Mouse (Mus musculus): ENCODE results near the gene Cadm2.

The Cadm2 gene

GRCm38 (mm10) chr16:67162211-67162790 lies 458.4 kb downstream of the Cadm2 start:
- no peak for DNase-seq (ENCODE audit: low spot score in 2 of 2)

DNA sequence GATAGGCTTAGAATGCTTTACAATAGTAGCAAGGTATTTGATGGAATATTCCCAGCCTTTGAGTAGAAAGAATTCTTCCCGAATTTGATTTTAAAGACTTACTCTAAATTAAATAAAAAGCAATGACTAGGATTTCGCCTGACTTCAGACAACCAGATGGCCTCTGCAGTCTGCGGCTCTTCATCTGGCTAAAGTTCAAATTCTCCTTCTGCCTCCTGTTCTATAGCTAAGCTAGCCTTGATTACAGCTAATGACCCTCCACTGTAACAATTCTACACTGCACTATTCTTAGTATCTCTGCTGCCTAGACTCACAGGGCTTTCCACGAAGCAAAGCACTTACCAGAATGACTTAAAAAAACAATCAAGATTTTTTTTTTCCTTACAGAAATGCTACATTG lies 495.9 kb downstream of the Cadm2 start:
- no peak for DNase-seq (ENCODE audit: low spot score in 2 of 2)

DNA sequence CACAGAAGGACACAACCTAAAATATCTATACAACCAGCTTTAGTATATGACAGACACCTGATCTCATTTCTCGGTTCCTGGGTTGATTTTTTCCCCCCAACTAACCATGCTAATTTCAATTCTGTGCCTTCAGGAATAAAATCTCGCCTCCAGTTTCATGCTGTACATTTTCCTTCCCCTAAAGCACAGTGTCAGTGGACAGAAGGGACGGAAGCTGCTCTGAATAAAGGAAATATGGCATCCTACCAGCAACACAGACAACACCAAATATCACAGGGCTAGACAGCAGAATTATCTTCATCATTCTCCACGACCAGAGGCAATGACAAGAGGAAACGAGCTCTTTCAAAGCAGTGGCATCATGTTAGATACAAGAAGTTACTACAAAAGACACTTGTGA lies 498.2 kb downstream of the Cadm2 start:
- no peak for DNase-seq (ENCODE audit: low spot score in 2 of 2)

DNA sequence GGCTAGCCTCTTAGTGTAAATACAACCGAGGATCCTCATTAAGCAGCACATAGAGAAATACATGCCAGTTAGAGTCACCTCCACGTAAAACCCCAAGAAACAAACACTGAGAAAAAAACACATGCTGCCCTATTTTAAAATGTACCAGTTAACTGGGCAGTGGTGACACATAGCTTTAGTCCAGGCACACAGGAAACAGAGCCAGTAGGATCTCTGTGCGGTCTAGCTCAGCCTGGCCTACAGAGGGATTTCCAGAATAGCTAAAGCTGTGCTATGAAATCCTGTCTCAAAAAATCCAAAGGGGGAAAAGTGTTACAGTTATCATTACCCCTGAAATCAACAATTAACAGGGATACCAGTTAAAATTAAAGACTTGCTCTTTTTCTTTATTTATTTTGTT lies 498.9 kb downstream of the Cadm2 start:
- DNase-seq (ENCODE audit: low spot score in 2 of 2) = no peak

DNA sequence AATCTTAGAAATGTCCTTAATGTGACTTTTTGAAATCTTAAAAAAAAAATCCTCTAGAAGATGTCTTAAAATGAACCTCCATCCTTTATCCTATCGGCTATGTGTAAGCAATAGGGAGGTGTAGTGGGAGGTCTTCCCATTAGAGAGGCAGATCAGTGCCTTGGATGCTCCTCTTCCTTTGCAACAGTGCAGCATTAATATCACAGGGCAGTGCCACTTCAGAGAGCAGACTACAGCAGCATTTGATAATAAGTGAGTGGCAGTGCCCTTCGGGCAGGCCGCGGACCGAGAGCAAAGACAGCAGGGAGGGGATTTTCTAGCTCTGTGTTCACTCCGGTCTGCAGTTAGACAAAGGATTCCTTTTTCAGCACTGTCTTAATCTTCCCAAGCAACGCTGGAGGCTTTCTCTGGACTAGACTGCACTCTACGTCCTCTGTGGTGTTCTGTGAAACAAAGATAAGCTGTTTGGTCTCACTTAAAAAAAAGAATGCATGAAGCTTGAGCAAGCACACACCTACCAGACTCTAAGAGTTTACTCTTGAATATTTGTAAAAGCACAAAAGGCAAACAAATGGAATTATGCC lies 514.1 kb downstream of the Cadm2 start:
- no peak for DNase-seq (ENCODE audit: low spot score in 2 of 2)

GRCm38 (mm10) chr16:67096706-67097105 lies 524.0 kb downstream of the Cadm2 start:
- no peak for DNase-seq (ENCODE audit: low spot score in 2 of 2)

GRCm38 (mm10) chr16:67095916-67096315 lies 524.8 kb downstream of the Cadm2 start:
- no peak for DNase-seq (ENCODE audit: low spot score in 2 of 2)

- DNase-seq (ENCODE audit: low spot score in 2 of 2) = no peak
Measured at GRCm38 (mm10) chr16:67089747-67090146, 531.0 kb downstream of the Cadm2 start.

- DNase-seq (ENCODE audit: low spot score in 2 of 2) = no peak
Measured at GRCm38 (mm10) chr16:67079318-67079717, 541.4 kb downstream of the Cadm2 start.

DNA sequence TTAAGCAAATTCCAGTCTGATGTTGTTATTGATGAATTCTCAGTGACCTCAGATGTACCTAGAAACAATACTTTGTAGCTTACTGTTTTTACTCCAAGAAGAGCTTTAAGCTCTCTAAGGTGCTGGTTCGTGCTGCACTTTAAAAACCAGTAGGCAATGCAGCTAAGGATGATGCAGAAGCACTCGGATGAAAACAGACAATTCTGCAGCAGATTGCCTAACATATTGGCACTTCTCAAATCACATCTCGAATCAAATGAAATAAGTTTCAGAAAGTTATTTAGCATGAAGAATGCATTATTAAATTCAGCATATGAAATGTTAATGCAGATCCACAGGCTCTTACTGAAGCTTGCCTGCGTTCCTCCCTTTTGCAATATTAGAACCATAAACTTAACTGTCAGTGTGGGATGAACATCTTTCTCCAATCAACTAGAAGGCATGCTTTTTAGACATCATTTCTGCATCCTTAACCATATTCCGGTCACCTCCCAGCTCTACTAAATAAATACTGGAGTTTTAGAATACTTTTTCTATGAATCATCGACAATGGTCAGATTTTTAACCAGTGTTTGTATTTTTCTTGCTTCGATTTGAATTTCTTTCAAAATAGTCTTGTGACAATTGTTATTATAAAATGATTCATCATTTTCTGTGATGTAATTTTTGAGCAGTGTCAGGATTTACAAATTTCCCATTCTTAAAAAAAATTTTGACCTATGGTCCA lies 544.4 kb downstream of the Cadm2 start:
- no peak for DNase-seq (ENCODE audit: low spot score in 2 of 2)

DNA sequence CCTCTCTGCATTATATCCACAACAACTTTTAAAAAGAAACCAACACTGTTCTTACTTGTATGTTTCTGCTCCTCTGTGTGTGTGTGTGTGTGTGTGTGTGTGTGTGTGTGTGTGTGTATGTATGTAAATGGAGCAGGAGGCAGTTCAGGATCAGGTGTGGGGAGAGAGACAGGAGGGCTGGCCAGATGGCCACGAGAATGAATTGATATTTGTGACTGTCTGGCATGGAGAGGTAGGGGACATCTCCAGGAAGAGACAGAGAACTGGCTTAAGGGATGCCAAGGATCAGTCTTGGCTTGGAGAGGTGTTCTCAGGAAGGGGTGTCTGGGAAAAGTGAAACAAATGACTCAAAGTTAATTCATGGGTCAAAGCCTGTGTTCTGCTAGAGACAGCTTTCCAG lies 552.2 kb downstream of the Cadm2 start:
- DNase-seq (ENCODE audit: low spot score in 2 of 2) = no peak

- no peak for DNase-seq (ENCODE audit: low spot score in 2 of 2)
Measured at GRCm38 (mm10) chr16:67030918-67031317, 589.8 kb downstream of the Cadm2 start.

DNA sequence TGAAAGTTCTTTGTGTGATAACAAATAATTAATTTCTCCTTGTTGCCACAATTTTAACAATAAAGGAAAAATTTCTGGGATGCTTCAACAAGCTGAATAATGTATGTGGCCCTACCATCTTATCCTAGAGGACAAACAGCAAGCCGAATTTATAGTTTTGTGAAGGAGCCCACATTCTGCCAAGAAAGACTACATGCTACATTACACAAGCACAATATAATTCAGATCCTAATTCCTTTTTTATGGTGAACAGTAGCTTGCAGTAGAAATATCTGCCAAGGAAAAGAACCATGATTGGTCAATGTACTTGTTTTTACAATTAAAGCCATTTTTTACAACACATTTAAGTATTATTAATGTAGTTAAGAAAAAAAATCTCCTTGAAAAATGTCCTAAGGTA lies 600.9 kb downstream of the Cadm2 start:
- no peak for DNase-seq (ENCODE audit: low spot score in 2 of 2)

GRCm38 (mm10) chr16:67017710-67018109 lies 603.0 kb downstream of the Cadm2 start:
- no peak for DNase-seq (ENCODE audit: low spot score in 2 of 2)

GRCm38 (mm10) chr16:67003161-67003560 lies 617.5 kb downstream of the Cadm2 start:
- DNase-seq (ENCODE audit: low spot score in 2 of 2) = no peak

- no peak for DNase-seq (ENCODE audit: low spot score in 2 of 2)
Measured at GRCm38 (mm10) chr16:67001707-67002106, 619.0 kb downstream of the Cadm2 start.

DNA sequence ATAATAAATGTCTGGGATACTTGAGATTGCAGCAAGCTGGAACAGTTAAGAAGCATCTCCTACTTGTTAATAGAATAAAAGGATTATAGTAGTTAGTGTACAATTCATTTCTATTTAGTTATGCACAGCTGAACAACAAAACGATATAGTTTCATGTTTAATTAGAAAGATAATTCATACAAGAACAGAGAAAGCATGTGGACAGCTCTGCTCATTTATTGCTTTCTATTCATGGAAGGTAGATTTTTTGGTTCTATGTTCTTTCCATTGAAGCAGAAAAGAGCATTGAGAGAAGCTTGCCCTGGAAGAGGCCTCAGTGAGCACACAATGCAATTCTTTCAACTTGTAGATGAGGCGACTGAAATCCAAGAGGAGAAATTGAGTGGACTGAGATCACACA lies 623.2 kb downstream of the Cadm2 start:
- DNase-seq (ENCODE audit: low spot score in 2 of 2) = no peak

DNA sequence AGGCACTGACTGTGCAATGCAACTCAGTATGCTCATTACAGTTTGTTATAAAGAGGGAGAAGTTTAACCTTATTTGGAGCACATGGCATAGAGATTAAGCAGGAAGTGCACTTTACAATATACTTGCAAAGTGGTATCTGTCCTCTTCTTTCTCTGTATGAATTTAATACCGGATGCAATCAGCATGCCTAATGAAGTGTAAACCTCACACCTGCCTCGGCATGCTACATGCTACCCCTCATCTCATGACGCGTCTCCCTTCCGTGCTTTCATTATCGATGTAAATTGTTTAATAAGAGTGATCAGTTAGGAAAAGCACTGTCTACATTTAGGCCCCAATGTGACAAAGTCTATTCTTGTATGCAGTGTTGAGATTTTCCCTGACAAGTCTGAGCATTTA lies 633.0 kb downstream of the Cadm2 start:
- DNase-seq (ENCODE audit: low spot score in 2 of 2) = no peak

GRCm38 (mm10) chr16:66986879-66987278 lies 633.8 kb downstream of the Cadm2 start:
- no peak for DNase-seq (ENCODE audit: low spot score in 2 of 2)

- no peak for DNase-seq (ENCODE audit: low spot score in 2 of 2)
Measured at GRCm38 (mm10) chr16:66970912-66971311, 649.8 kb downstream of the Cadm2 start.

- no peak for DNase-seq (ENCODE audit: low spot score in 2 of 2)
Measured at GRCm38 (mm10) chr16:66969520-66970144, 651.1 kb downstream of the Cadm2 start.

DNA sequence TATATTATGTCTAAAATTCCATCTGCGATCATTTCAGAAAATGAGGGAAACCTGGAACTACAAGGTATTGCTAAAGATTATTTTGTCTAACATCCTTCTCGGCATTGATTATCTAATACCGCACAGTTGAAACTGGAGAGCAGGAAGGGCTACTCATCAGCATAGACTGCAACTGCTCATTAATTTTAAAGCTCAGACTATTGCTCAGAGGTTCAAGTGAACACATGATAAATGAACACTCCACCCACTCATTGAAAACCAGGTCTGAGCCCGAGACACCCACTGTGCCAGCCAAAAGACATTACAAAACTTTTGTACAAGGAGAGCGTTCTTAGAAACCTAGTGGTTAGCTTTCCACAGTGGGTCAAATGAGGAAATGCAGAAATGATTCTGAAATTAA lies 652.4 kb downstream of the Cadm2 start:
- no peak for DNase-seq (ENCODE audit: low spot score in 2 of 2)

DNA sequence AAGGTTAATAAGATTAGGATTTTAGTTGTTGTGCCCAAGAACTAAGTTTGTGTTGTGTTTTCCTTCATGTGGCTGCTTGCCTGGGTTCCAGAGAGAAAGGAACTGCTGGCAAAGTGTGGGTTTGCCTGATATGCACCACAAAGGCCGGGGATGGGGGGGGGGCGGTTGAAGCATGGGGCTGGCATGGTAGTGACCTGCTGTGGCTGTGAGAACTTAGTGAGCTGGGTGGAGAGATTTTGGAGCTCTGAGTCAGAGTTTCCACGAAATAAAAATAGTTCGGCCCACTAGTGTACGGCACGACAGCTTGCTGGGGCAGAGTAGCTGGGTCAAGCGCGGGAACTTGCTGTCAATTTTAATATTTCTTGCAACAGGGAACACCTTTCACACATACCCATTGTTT lies 653.0 kb downstream of the Cadm2 start:
- DNase-seq (ENCODE audit: low spot score in 2 of 2) = no peak
